Mouse (Mus musculus) stomach, embryonic 16.5 days (tissue): Measurements from ENCODE around the gene Fdx1. TPM values are rescaled to one million over a fixed set of nuclear protein-coding genes. Genes with fewer than 3 reads are reported as not detected.

Experiments
- ATAC-seq: fragments of 200-750 bp; cut with Nextera tagmentation; 2 replicates; pipeline ENCODE4 v1.8.0; 2017; ENCODE audit warnings: moderate number of reproducible peaks, moderate TSS enrichment; ENCODE audit not compliant: insufficient read depth, low FRiP score
- H3K27ac ChIP-seq: fragments of 300-500 bp; sonication (generic); 2 replicates; pipeline ENCODE4 v1.5.1; 2014; ENCODE audit warnings: low read length
- H3K27me3 ChIP-seq: fragments of 300-500 bp; sonication (generic); 2 replicates; pipeline ENCODE4 v1.6.1; 2014; ENCODE audit warnings: low read length, control low read depth, mixed read lengths; ENCODE audit not compliant: control insufficient read depth, insufficient read depth
- H3K36me3 ChIP-seq: fragments of 300-500 bp; sonication (generic); 2 replicates; pipeline ENCODE4 v1.6.1; 2014; ENCODE audit warnings: low read length; ENCODE audit not compliant: control insufficient read depth, insufficient read depth
- H3K4me1 ChIP-seq: fragments of 300-500 bp; sonication (generic); 2 replicates; pipeline ENCODE4 v1.6.1; 2014; ENCODE audit warnings: low read length, control low read depth, mixed read lengths; ENCODE audit not compliant: control insufficient read depth, insufficient read depth
- H3K4me2 ChIP-seq: fragments of 300-500 bp; sonication (generic); 2 replicates; pipeline ENCODE4 v1.6.1; 2014; ENCODE audit warnings: low read depth, low read length, mixed read lengths
- H3K4me3 ChIP-seq: fragments of 300-500 bp; sonication (generic); replicated peaks from 2 replicates; pipeline ENCODE4 v1.5.1; 2014; ENCODE audit warnings: mild to moderate bottlenecking, low read length
- H3K9ac ChIP-seq: fragments of 300-500 bp; sonication (generic); 2 replicates; pipeline ENCODE4 v1.6.1; 2014; ENCODE audit warnings: low read length
- H3K9me3 ChIP-seq: fragments of 300-500 bp; sonication (generic); replicated peaks from 2 replicates; pipeline ENCODE4 v1.6.1; 2016; ENCODE audit warnings: low read length, control low read depth; ENCODE audit not compliant: control insufficient read depth
- WGBS: fragments of 180-500 bp; shearing (Covaris S2); extraction: QIAGEN DNeasy Blood & Tissue Kit; methylation state at CpG from one replicate; pipeline ENCODE4 v1.1.7; 2014; 5-methylcytosine and 5-hydroxymethylcytosine counted together
- polyA plus RNA-seq: library from polyadenylated mRNA; unstranded; fragments of >200 nt; fragmentation: Nextera tagmentation; extraction: Ambion mirVana; gene quantifications from 2 replicates; pipeline ENCODE4 v1.2.1, GENCODE M21; 2015

Fdx1 gene
- polyA plus RNA-seq, 1 experiment from 2014 or later: 80.0 TPM

DNA sequence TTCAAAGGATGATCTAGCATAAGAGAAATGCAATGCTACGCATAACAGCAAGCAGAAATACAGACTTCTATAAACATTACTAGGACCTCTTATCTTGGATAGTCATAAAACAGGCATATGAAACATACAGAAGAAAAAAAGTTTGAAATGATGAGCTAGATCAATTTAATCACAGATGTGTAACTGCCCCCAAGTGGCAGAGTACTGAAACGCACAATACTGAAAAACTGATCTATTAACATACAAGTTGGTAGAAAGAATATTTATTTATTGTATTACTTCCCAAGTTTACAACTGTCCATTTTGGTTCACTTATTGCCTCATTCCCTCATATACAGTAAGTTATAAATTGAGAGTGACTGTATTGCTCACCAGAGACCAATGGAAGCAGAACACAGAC is 12.0 kb downstream of the Fdx1 start:
- Histone ChIP-seq H3K4me3 (no peak overlapping the region), H3K4me2 (no peak overlapping the region), H3K27me3 (no peaks in the 10 kb centered on the region), H3K36me3 (no peaks in the 10 kb centered on the region), H3K4me1 (no peaks in the 10 kb centered on the region), H3K27ac (no peak overlapping the region), H3K9me3 (no peaks in the 10 kb centered on the region), H3K9ac (no peak overlapping the region)
- 53% methylated on average over 2 of the region's 2 CpGs for WGBS
- ATAC-seq: no peak

DNA sequence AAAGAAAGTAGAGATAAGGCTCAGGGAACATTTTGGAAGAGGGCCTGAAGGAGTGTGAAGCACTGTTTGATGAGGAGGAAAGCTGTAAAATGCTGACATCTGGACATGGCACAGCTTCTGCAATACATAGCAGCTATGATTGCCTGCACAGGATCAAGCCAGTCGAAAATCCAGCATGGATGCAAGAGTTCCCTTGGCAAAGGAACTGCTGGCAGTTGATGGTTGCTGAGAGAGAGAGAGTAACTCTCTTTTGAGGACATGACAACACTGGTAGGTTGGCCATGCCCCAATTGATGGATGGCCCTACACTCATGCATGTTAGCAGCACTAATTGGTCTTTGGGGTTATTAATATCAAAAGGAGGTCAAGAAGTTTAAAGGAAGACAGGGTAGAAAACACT is 12.7 kb downstream of the Fdx1 start:
- H3K27ac ChIP-seq: no peak overlapping the region
- no peaks in the 10 kb centered on the region for H3K4me1 ChIP-seq
- no peak for ATAC-seq
- no peak overlapping the region for H3K4me3 ChIP-seq
- no peak overlapping the region for H3K4me2 ChIP-seq
- no peaks in the 10 kb centered on the region for H3K27me3 ChIP-seq
- no peaks in the 10 kb centered on the region for H3K9me3 ChIP-seq
- WGBS: 88% methylated on average over 1 of the region's 1 CpGs
- H3K36me3 ChIP-seq: no peaks in the 10 kb centered on the region
- H3K9ac ChIP-seq: no peak overlapping the region

DNA sequence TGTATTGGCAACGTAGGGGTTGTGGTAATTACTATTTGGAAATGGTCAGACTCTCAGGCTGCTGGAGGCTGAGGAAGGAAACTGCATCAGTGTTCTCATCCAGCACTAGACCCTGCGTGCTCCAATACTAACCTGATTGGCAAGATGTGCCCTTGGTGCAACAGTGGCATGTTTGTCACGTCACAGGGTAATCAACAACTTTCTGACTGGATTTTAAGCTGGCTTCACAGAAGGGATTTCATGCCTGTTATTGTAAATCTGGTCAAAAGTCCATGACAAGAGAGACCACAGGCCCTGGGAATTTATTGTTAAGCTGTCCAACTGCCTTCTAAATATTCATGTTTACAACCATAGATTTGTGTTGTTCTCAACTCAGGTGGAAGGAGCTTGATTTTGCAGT is 13.1 kb downstream of the Fdx1 start:
- no peak overlapping the region for H3K27ac ChIP-seq
- H3K4me2 ChIP-seq: no peak overlapping the region
- ATAC-seq: no peak
- H3K4me1 ChIP-seq: no peaks in the 10 kb centered on the region
- no peaks in the 10 kb centered on the region for H3K9me3 ChIP-seq
- no peaks in the 10 kb centered on the region for H3K36me3 ChIP-seq
- WGBS: 87% methylated on average over 3 of the region's 3 CpGs
- no peak overlapping the region for H3K4me3 ChIP-seq
- H3K27me3 ChIP-seq: no peaks in the 10 kb centered on the region
- H3K9ac ChIP-seq: no peak overlapping the region

DNA sequence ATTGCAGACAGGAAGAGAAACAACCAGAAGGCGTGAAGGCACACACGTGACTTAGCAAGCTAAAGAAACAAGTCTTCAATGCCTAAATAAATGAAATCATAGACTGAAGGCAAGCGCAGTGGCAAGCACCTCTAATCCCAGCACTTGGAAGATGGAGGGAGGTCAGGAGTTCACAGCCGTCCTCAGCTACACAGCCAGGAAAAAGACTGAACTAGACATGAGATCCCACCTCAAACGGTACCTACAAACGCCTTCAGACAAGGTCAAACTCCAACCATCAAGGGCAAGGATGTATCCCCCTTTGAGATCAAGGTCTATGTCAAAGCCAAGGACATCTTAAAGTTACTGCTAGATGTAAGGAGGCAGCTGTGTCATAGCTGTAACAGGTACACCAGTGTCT is 19.4 kb downstream of the Fdx1 start:
- WGBS: 88% methylated on average over 6 of the region's 6 CpGs
- no peak overlapping the region for H3K27ac ChIP-seq
- 0 out of 2 replicates have a peak, but pooled peaks cover 3% of the 10 kb centered on the region for H3K36me3 ChIP-seq
- H3K9me3 ChIP-seq: no peaks in the 10 kb centered on the region
- ATAC-seq: no peak
- no peak overlapping the region for H3K4me2 ChIP-seq
- no peaks in the 10 kb centered on the region for H3K4me1 ChIP-seq
- H3K27me3 ChIP-seq: no peaks in the 10 kb centered on the region
- H3K4me3 ChIP-seq: no peak overlapping the region
- H3K9ac ChIP-seq: no peak overlapping the region

DNA sequence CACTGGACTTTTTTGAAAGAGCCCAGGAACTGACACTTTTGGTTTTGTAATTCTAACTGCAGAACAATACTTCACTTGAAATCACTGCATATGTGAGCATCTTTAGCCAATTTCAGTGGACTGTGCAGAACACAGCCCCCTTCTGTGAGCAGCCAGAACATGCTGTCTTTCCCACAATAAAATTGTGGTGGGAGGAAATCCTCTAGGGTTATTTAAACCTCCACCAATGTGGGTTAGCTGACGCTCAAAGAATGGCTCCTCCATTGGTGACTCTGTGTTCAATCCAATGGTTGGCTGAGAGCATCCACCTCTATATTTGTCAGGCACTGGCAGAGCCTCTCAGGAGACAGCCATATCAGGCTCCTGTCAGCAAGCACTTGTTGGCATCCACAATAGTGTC is 28.7 kb downstream of the Fdx1 start:
- Histone ChIP-seq H3K4me2 (no peak overlapping the region), H3K36me3 (no peaks in the 10 kb centered on the region), H3K4me1 (no peaks in the 10 kb centered on the region), H3K9ac (no peak overlapping the region), H3K27ac (no peak overlapping the region), H3K4me3 (no peak overlapping the region), H3K27me3 (no peaks in the 10 kb centered on the region), H3K9me3 (no peaks in the 10 kb centered on the region)
- no peak for ATAC-seq
- WGBS: 83% methylated on average over 1 of the region's 1 CpGs

DNA sequence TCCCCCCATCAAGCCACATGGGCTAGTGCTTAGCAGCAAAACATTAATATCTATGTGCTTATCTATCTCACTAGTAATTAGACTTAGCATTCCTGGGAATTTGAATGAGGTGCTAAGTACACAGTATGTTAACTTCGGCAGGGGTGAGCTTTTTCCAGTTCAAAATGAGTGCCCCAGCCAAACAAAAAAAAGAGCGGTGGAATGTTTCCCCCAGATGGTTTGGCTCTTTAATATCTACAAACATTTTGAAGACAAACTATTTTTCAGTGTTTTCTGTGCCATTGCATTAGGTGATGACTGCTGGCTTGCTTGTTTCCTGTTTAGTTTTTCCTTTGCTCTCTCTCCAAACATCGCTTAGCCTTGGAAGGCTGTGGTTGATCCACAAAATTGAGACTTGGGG is 31.4 kb downstream of the Fdx1 start:
- H3K9ac ChIP-seq: no peak overlapping the region
- H3K4me1 ChIP-seq: peaks cover 8% of the 10 kb centered on the region
- no peak overlapping the region for H3K27ac ChIP-seq
- 52% methylated on average over 3 of the region's 3 CpGs for WGBS
- no peak overlapping the region for H3K4me3 ChIP-seq
- no peaks in the 10 kb centered on the region for H3K27me3 ChIP-seq
- no peak for ATAC-seq
- no peak overlapping the region for H3K4me2 ChIP-seq
- H3K9me3 ChIP-seq: no peaks in the 10 kb centered on the region
- no peaks in the 10 kb centered on the region for H3K36me3 ChIP-seq

DNA sequence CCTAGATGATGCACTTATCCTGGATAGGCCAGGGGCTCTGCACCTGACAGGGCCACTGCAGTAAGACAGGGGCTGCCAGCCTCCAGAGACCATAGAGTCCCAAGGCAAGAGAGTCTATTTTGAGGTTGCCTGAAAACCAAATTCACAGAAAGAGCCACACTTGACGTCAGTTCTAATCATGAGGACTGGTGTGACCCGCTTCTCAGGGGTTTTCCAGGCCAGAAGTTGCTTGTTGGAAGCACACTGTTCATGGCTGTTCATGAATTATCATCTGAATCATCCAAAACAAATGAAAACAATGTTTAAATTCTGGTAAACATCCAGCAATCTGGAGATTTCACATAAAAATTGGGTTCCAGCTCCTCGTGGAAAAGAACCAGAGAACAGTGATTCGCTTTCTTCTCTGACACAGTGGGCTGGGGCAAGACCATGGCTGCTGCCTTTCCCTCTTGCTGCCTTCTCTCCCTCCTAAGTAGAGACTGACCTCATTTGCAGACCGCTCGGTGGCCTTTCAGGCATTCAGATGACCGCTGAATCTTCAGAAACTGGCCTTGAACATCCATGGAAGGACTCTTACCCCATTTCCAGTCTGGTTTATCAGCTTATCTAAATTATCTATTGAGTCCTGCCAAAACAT is 32.2 kb downstream of the Fdx1 start:
- Histone ChIP-seq H3K27me3 (no peaks in the 10 kb centered on the region), H3K4me2 (no peak overlapping the region), H3K36me3 (no peaks in the 10 kb centered on the region), H3K27ac (no peak overlapping the region), H3K9ac (no peak overlapping the region), H3K4me1 (peaks cover 8% of the 10 kb centered on the region), H3K4me3 (no peak overlapping the region), H3K9me3 (no peaks in the 10 kb centered on the region)
- no peak for ATAC-seq
- WGBS: 78% methylated on average over 7 of the region's 7 CpGs

DNA sequence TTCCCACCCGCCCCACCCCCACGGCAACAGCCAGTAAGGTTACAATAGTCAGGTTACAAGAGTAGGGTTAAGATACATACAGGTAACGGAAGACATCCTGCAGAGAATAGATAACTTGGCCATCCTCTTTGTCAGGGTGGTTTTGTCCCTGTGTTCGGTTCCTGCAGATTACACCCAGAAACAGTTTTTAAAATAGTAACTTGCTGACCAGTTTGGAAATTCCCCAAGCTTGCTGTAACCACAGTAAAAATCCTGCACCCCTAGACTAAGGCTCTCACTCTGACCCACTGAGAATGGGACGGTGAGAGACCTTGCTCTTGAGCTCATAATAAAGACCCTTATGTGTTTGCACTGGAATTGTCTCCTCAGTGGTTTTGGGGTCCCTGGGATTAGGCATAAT is 33.4 kb downstream of the Fdx1 start:
- H3K4me1 ChIP-seq: peaks cover 8% of the 10 kb centered on the region
- 66% methylated on average over 5 of the region's 5 CpGs for WGBS
- no peak overlapping the region for H3K9ac ChIP-seq
- no peaks in the 10 kb centered on the region for H3K36me3 ChIP-seq
- no peak overlapping the region for H3K27ac ChIP-seq
- no peaks in the 10 kb centered on the region for H3K27me3 ChIP-seq
- no peaks in the 10 kb centered on the region for H3K9me3 ChIP-seq
- H3K4me3 ChIP-seq: no peak overlapping the region
- ATAC-seq: no peak
- H3K4me2 ChIP-seq: no peak overlapping the region

DNA sequence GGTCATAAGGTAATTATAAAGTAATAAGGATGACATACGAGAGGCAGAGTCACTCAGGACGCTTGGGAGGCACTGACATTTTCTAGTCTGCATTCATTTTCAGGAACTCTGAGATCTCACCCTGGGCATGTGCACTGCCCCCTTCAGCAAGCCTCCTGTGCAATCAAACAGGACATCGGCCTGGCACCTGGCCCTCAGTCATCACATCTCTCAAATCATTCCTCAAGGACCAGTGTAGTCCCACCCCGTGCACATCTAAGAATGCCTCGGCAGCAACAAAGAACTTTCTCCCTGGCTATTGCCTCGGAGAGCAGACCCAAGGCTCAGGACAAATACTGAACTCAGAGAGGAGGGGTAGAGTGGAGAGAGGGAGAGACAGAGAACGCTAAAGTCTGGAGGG is 34.7 kb downstream of the Fdx1 start:
- H3K9me3 ChIP-seq: no peaks in the 10 kb centered on the region
- H3K36me3 ChIP-seq: no peaks in the 10 kb centered on the region
- no peak overlapping the region for H3K4me3 ChIP-seq
- no peak overlapping the region for H3K27ac ChIP-seq
- no peak for ATAC-seq
- H3K27me3 ChIP-seq: no peaks in the 10 kb centered on the region
- WGBS: 52% methylated on average over 7 of the region's 7 CpGs
- peaks cover 8% of the 10 kb centered on the region for H3K4me1 ChIP-seq
- no peak overlapping the region for H3K4me2 ChIP-seq
- H3K9ac ChIP-seq: no peak overlapping the region
